Mouse (Mus musculus): ENCODE data around the gene Ubtf.
A peak's percentile ranks its signal among the peaks of the same experiment; 100 is the strongest.

Ubtf gene

DNA sequence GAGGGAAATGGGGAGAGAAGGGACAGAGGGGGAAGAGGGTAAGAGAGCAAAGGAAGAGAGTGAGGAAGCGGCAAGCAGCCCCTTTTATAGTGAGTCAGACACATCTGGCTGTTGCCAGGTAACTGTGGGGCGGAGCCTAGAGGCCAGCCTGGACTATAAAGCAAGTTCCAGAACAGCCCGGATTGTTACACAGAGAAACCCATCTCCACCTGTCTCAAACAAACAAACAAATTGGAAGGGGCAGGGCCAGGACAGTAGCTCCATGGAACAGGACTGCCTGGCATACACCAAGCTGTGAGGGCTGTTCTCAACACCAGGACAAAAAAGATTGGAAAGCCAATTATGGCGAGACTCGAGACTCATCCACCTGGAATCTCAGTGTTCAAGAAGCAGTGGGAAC, 27.4 kb upstream of the Ubtf start:
- DNase-seq (ENCODE audit: low spot score): peak; percentile 19

DNA sequence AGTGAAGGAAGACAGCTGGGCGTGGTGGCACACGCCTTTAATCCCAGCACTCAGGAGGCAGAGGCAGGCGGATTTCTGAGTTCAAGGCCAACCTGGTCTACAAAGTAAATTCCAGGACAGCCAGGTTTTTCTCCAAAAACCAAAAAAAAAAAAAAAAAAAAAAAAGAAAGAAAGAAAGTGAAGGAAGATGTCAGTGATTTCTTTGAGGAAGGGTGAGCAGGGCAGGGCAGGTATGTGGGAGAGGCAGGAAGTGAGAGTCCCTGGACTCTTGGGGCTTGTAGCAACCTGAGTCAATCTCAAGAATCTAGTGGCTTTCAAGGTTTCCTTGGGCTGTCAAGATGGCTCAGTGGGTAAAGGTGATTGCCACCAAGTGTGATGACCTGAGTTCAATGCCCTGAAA, 24.9 kb upstream of the Ubtf start:
- DNase-seq (ENCODE audit: low spot score): no peak

DNA sequence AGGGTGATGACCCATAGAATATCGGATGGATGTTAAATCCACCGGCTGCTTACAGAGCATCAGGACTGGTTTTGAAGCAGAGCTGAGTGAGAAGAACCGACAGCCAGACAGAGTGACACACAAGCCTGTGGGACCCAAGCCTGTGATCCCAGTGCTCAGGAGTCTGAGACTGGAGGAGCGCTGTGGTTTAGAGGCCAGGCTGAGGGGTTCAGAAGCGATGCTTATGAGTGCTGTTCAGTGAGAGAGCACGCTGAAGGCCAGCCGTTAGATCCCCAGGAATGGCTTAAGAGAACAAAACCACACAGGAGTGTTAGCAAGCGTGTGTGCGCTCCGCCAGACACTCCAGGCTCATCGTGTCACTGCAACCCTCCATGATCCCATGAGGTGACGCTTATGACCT, 23.2 kb upstream of the Ubtf start:
- DNase-seq (ENCODE audit: low spot score): no peak

DNA sequence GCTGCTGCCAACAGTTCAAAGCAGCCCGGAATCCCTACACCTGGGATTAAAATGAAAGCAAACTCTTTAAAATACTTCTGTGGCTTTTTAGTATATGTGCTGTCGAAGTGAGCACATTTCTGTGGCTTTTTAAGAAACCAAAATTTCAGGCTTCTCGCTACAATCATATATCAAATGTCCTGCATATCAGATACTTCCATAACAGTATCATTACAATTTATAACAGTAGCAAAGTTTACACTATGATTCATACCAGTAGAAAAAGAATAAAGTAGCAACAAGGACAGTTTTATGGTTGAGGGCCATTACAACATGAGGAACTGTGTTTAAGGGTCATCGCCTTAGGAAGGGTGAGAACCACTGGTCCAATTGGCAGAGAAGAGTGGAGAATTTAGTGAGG, 21.6 kb upstream of the Ubtf start:
- no peak for DNase-seq (ENCODE audit: low spot score)

DNA sequence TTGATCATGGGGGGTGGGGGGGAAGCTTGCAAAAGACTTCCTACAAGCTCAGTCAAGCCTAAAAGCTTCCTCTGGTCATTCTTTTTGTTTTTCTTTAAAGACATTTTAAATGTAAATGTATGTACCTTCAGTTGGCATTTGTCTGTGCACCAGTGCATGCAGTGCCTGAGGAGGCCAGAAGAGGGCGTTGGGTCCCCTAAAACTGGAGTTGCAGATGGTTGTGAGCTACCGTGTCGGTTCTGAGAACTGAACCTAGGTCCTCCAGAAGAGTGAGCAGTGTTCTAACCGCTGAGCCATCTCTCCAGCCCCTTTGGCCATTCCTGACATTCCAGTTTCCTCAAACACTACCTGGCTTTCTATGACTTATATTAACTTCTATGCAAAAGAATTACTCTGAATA, 20.1 kb upstream of the Ubtf start:
- DNase-seq (ENCODE audit: low spot score): no peak

DNA sequence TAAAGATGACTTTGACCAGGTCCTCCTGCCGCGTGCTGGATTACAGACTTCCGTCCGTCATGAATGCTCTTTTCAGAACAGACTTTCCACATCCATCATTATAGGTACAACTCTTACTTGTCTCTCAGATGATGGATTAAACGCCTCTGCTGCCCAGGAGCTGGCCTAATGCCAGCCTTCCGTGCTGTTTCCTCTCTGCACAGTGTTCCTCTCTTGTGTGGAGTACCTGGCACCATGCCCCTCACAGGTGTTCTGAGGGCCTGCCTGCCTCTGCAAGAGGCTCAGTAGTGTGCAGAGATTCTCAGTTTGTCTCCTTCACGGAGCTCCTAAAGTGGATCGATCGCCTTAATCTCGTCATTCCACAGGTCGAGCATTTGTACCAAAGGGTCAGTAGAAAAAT, 19.7 kb upstream of the Ubtf start:
- DNase-seq (ENCODE audit: low spot score): no peak

DNA sequence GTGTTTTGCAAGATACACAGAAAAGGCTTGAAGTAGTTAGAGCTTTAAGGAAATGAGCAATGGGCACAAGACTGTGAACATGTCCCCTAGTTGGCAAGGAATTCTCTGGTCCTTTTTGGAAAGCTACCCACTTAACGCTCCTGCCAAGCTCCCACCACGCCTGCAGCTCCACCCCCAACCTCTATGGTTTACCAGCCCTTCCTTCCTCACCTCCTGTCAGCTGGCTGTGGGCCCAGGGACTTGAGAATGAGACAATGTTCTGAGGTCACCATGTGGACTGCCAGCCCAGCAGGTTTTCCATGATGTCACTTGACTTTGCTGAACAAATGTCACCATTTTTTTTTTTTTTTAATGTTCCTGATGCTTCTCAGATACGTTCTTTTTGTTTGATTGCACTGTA, 19.0 kb upstream of the Ubtf start:
- peak; percentile 78 for DNase-seq (ENCODE audit: low spot score)

DNA sequence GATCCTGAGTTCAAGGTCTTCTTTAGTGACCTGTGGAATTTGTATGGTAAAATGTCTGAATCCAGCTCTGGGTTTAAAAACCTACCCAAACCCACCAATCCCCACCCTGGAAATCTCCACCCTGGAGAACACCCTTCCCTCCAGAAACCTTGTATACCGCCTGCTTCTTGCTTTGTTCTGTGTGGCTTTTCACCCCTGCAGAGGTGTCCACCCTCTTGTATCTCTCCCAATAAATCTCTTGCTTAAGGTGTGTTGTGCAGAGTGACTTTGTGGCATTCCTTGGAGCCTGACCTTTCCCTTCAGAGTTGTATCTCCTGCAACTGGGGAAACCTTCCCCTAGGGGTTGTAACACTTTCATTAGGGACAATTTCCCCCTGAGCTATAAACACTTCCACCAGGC, 18.4 kb upstream of the Ubtf start:
- no peak for DNase-seq (ENCODE audit: low spot score)

DNA sequence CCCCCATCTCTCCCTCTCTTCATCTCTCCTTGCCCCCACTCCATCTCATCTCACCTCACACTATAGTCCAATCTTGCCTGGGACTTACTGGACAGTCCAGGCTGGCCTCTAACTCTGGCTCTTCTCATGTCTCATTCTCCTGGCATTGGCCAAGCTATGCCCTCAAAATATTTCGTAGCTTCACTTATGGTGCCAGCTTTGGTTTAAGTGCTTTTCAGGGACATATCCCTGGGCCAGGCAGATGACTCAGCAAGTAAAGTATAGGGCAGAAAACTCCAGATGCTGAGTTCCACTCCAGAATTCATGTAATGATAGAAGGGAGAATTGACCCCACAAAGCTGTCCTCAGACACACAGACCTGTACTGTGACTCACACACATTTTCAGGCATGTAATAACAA, 16.6 kb upstream of the Ubtf start:
- DNase-seq (ENCODE audit: low spot score): no peak

DNA sequence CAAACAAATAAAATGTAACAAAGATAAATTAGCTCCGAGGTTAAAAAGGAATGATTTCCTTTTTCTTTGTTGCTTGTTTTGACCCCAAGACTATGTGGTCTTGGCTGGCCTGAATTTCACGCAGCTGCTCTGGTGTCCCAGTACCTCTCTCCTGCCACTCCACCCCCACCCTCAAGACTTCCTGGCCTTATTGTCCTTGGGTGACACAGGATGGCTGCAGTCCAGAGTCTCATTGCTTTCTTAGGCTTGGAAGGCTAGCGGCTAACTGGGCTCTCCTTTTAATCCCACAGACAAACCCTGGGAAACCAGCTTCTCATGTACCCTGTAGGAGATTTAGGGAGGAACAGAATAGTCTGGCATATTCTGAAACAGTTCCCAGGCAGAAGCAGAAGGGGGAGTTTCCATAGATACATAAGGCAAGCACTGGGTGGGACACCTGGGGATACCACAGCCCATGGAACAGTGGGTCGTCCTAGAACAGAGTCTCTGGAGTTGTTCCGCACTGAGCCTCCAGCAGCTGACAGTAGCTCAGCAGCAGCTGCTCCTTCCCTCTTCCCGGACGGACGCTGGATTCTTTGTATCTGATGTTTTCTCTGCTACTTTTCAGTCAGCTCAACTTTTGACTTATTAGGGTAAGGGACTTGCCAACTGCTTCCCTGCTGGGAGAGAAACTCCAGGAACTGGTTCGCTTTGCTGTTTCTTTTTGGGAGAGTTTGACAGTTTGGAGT, 15.6 kb upstream of the Ubtf start:
- DNase-seq (ENCODE audit: low spot score): no peak

DNA sequence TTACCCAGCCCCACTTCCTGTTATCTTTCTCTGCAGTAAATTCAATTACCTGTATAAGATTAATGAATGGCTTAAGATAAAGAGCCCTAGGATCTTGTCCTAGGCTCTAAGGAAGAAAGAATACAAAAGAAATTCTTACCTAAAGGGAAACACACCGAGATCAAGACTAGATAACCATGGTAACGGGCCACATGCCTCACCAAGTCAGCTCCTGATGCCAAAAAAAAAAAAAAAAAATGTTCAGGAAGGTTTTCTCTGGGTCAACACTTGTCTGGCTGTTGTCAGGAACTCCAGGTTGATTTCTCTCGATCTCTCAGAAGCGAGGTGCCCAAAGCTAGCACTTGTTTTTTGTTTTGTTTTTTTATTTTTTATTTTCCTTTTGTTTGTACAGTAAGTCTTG, 14.5 kb upstream of the Ubtf start:
- peak; percentile 41 for DNase-seq (ENCODE audit: low spot score)

DNA sequence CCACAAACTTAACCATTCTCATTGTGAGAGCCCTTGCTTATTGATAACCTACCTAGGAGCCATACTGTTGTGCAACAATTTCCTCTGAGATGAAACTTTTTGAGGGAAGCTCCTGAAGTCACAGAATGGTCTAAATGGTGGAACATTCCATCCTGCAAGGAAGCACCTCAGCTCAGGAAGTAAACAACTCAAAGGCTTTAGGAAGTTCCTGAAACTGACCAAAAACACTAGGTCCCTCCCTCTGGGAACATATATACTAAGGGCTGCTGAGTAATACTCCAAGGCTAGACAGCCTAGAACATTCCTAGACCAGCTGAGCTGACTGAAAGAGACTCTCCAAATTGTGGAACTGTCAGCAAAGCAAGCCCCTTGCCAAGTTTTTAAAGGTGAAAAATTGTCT, 13.5 kb upstream of the Ubtf start:
- no peak for DNase-seq (ENCODE audit: low spot score)

DNA sequence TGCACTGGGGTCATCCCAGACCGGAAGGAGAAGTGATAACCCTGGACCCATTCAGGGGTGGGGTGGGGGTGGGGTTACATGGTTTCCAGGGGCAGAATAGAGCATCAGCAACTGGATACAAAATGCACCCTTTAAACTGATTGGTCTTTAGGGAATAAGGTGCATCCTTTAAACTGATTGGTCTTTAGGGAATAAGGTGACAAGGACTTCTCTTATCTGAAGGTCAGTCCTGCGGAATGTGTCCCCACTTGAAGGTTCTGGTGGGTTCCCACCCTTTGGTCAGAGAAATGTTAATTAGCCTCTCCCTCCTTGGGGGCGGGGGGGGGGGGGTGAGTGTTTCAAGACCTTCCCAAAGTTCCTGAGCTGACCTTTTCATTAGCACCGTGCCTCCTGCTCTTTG, 12.3 kb upstream of the Ubtf start:
- no peak for DNase-seq (ENCODE audit: low spot score)

DNA sequence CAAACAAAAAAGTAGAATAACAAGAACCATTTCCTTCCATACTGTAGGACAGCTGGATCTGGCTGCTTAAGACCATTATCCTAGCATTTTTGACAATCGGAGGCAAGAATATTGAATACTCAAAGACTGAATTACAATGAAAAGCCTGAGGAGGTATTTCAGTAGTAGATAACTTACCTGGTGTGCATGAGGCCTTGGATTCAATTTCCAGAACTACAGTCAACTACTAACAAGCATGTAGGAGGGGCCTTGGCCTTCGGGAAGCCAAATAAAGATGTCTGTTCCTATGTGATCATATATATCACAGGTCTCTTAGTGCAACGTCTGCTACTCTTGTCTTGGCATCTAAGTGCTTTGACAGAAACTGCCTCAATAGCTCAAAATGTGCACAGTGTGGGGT, 10.5 kb upstream of the Ubtf start:
- DNase-seq (ENCODE audit: low spot score): no peak

DNA sequence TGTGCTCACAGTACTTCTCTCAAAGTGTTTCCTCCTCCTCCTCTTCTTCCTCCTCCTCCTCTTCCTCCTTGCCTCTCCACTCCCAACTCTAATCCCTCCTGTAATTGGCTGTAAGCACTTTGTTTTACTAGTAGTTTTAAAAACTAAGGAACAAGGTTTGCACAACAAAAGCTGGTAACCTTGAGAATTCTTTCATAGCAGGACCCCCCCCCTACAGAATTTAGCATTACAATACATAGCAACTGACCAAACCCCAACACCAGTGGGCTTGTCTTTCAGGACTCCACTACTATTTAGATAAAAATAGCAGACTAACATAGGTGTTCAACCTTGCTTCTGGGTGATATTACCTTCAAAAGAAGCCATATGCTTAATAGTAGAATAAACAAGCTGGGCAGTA, 10.0 kb upstream of the Ubtf start:
- DNase-seq (ENCODE audit: low spot score): no peak

DNA sequence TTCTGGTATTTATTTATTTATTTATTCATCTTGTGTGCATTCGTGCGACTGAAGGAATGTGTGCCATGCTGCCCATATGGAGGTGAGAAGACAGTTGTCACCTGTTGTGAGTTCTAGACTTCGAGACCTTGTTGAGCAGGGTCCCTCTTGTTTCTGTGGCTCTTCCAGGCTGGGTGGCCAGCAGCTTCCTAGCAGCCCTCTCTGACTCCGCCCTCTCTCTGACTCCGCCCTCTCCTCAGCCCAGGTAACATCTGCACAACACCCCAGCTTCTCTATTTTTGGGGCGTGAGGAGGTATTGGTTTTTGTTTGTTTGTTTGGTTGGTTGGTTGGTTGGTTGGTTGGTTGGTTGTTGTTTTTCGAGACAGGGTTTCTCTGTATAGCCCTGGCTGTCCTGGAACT, 8.3 kb upstream of the Ubtf start:
- DNase-seq (ENCODE audit: low spot score): no peak

DNA sequence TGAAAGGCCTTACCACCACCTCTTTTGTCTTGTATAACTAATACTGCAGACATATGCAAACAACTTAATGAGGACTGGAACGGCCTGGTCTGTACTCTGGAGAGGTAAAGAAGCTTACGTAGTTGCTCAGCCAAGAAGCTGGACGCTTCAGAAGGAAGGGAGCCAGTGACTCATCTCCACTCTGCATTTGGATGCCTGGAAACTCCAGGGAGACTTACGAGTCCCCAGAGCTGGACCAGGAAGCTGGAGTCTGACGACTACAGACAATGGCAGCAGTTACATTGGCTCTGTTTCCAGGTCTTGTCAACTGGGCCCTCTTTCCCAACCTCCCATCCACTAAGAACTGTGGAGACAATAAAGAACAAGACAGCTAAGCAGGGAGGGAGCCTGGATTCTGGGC, 7.7 kb upstream of the Ubtf start:
- DNase-seq (ENCODE audit: low spot score): peak; percentile 82

DNA sequence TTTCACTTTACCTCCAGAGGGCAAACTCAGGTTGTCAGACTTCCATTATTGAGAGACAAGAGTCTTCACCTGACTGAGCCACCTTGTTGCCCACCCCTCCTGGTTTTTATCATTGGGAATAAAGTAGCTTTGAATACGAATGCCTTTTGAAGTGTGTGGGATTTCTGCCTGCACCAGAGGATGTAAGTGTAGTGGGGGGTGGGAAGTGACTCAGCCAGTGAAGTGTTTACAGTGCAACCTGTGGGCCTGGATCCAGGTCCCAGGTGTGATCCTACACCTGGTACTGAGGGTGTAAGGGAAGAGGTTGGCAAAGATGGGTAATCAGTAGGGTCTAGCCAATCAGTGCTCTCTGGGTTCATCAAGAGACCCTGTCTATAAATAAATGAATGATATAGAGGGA, 4.0 kb upstream of the Ubtf start:
- DNase-seq (ENCODE audit: low spot score): no peak

DNA sequence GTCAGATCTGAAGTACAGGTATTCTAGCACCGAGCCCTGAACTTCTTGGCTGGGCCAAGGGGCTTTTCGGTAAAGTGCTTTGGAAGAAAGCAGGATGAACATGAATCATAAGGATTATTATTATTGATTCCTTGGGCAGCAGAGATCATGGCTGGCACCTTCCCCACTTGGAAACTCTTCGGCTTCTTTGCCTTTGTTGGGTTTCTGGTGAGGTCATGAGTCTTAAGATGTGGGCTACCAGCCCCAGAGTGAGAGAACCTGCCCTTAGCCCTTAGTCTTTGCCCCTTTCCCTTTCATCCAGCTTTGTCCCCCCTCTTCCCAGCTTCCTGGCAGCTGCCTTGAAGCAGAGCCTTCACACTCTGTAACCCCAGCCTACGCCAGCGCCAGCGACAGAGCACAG, 2.4 kb upstream of the Ubtf start:
- DNase-seq (ENCODE audit: low spot score): no peak

DNA sequence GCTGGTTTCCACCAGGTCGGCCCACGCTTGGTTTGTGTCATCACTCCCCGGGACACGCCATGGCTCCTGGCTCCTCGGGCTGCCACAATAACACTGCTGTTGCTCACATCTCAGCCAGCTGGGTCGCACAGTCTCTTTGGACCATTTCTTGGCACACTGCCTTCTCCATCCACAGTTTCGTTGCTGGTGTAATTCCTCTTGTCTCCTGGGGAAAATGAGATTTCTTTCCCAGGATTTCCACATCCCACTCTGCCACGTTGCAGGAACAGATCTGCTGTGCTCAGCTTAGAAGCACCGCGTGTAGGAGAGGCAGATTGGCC, 1.1 kb upstream of the Ubtf start:
- DNase-seq (ENCODE audit: low spot score): peak; percentile 91

DNA sequence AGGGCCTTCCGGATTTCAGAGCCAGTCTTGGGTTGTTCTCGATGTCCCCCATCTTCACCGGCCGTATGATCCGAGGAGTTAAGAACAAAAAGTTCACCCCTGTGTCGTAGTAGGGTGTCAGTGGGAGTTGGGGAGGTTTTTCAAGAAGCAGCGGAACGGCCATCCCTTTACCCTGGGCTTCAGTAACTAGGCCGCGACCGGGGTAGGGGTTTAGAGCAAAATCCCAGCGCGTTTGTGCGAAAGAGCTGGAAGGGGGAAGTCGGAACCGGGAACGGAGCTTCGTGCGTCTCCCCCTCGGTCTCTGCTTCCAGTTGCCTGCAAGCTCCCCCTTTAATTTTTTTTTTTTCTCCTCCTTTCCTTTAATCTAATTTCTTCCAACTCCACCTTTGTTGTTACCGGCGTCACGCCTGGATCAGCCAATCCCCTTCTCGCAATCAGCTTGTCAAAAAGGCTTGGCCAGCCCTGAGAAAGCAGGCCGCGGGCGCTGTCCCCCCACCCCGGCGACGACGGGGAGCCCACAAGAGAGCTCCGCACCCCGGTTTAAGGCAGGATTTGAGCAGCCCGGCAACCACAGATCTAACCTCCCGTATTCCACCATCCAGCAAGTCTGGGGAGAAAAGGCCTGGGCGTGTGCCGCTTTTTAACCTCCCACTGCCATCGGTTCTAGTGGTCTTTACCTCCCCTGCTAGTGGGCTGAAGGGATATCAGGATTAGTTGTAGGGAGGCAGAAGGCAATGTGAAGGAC, 571 bp upstream of the Ubtf start:
- peak; percentile 88 for DNase-seq (ENCODE audit: low spot score)

DNA sequence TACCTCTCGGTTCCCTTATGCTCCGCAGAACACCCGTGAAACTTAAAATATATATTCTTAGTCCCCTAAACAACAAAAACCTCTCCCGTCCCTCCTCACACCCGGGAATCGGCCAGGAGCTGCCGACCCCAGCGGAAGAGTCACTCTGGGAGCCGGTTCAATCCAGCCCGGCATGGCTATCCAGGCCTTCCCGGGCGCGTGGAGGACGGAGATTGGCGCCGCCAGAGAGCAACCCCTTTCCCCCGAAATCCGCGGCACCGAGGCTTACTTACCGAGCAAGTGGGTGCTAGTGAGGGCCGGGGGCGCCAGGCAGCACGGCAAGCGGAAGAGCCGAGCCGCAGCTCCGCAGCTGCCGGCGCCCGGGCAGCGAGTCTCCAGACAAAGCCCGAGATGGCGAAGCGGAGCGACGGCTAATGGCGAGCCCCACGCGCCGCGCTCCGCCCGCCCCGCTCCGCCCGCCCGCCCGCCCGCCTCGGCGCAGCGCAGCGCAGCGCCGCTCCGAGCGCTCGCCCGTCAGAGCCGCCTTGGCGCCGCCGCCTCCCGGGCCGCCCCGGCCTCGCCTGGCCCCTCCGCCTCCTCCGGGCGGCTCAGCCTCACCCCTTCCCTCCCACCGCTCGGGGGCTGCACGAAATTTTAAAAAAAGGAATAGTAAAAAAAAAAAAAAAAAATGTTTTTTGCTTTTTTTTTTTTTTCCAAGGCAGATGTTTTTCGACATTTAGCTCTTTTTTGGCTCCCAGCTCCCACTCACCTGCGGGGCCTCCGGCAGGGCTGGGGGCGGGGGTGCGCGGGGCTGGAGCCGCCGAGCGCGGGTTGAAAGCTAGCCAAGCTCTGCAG, 749 bp downstream of the Ubtf start:
- peak; percentile 59 for DNase-seq (ENCODE audit: low spot score)

DNA sequence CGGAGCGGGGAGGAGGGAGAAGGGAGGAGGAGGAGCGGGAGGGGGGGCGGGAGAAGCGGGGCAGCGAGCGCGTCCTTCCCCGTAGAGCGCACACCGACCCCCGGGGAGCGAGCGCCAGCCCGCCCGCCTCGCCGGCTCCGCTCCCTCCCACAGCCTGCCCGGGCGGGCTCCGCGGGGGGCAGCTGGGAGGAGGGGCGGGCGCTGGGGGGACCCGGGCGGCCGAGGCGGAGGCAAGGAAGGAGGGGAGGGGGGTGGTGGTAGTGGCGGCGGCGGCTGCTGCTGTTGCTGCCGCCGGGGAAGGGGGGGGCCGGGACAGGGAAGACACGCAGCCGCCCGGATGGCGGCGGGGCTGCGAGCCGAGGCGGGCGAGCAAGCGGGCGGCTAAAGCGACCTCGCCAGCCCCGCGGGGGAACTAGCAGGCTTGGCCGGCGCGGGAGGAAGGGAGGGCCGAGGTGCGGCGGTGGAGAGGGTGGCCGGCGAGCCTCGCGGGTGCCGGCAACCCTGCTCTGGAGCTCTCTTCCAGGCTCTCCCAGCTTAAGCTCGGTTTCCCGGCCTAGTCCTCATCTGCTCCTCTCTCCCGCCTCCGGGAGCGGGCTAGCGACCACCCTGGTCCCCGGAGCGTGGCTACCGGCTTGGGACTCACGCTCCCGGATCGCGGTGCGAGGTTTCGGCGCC, 1.5 kb downstream of the Ubtf start:
- DNase-seq (ENCODE audit: low spot score): peak; percentile 74

Measured in MN1 (cell line).